Mouse (Mus musculus) lung, postnatal 0 days (tissue): Measurements from ENCODE around the gene Adcy2. TPM values are rescaled to one million over a fixed set of nuclear protein-coding genes. Genes with fewer than 3 reads are reported as not detected.

Source experiments
- ATAC-seq: fragments of 200-750 bp; cut with Nextera tagmentation; 2 replicates; pipeline ENCODE4 v1.8.0; 2017; ENCODE audit warnings: moderate library complexity
- DNase-seq: peaks from one replicate; pipeline ENCODE4 v3.0.0-alpha.2; 2016; ENCODE audit warnings: low spot score
- H3K27ac ChIP-seq: fragments of 300-500 bp; sonication (generic); 2 replicates; pipeline ENCODE4 v1.5.1; 2014; ENCODE audit warnings: antibody characterized with exemption, mild to moderate bottlenecking, low read length, mixed read lengths
- H3K27me3 ChIP-seq: fragments of 300-500 bp; sonication (generic); replicated peaks from 2 replicates; pipeline ENCODE4 v1.6.1; 2014; ENCODE audit warnings: low read length, mixed read lengths; ENCODE audit not compliant: insufficient read depth
- H3K36me3 ChIP-seq: fragments of 300-500 bp; sonication (generic); 2 replicates; pipeline ENCODE4 v1.6.1; 2014; ENCODE audit warnings: low read length, mixed read lengths; ENCODE audit not compliant: insufficient read depth
- H3K4me1 ChIP-seq: fragments of 300-500 bp; sonication (generic); 2 replicates; pipeline ENCODE4 v1.6.1; 2014; ENCODE audit warnings: antibody characterized with exemption, low read depth, low read length, mixed read lengths; ENCODE audit not compliant: insufficient read depth
- H3K4me2 ChIP-seq: fragments of 300-500 bp; sonication (generic); replicated peaks from 2 replicates; pipeline ENCODE4 v1.6.1; 2014; ENCODE audit warnings: low read depth, mild to moderate bottlenecking, low read length, moderate library complexity, mixed read lengths
- H3K4me3 ChIP-seq: fragments of 300-500 bp; sonication (generic); 2 replicates; pipeline ENCODE4 v1.5.1; 2014; ENCODE audit warnings: low read depth, low read length
- H3K9ac ChIP-seq: fragments of 300-500 bp; sonication (generic); replicated peaks from 2 replicates; pipeline ENCODE4 v1.6.1; 2014; ENCODE audit warnings: low read depth, mild to moderate bottlenecking
- H3K9me3 ChIP-seq: fragments of 300-500 bp; sonication (generic); 2 replicates; pipeline ENCODE4 v1.6.1; 2016; ENCODE audit warnings: low read length, mixed read lengths
- CTCF ChIP-seq: IDR thresholded peaks from 2 replicates; pipeline ENCODE4 v1.5.1; 2016; ENCODE audit warnings: antibody characterized with exemption, mild to moderate bottlenecking
- EP300 ChIP-seq: IDR thresholded peaks from 2 replicates; pipeline ENCODE4 v1.6.1; 2016; ENCODE audit warnings: antibody characterized with exemption, mild to moderate bottlenecking, control low read depth
- WGBS: fragments of 180-500 bp; shearing (Covaris S2); extraction: QIAGEN DNeasy Blood & Tissue Kit; methylation state at CpG from one replicate; pipeline ENCODE4 v1.1.7; 2014; 5-methylcytosine and 5-hydroxymethylcytosine counted together
- polyA plus RNA-seq: library from polyadenylated mRNA; unstranded; fragments of >200 nt; fragmentation: Nextera tagmentation; extraction: Ambion mirVana; gene quantifications from 2 replicates; pipeline ENCODE4 v1.2.1, GENCODE M21; 2015

Gene Adcy2
- polyA plus RNA-seq, 1 experiment from 2014 or later = 12.5 TPM

- no peaks in the 10 kb centered on the region; the same call in 1 of the 2 replicates for H3K36me3 ChIP-seq
These were observed 424.9 kb downstream of the Adcy2 start for GRCm38 (mm10) chr13:68574398-68574797.

GRCm38 (mm10) chr13:68572966-68573913, 426.1 kb downstream of the Adcy2 start:
- 58% methylated on average over 10 of the region's 10 CpGs for WGBS
- ATAC-seq (peak; percentile 85), DNase-seq (peak; percentile 90)
- Histone ChIP-seq H3K9ac (0 out of 2 replicates have a peak overlapping the region, but pooled peaks have one; percentile 5), H3K4me3 (no peak overlapping the region), H3K4me1 (peaks cover 4% of the 10 kb centered on the region; the same call in 1 of the 2 replicates), H3K4me2 (no peak overlapping the region), H3K36me3 (no peaks in the 10 kb centered on the region; the same call in 1 of the 2 replicates), H3K9me3 (no peaks in the 10 kb centered on the region), H3K27ac (peak overlapping the region; percentile 79), H3K27me3 (no peaks in the 10 kb centered on the region)
- TF ChIP-seq CTCF = no peak
- no peak; the same call in 1 of the 2 replicates for TF ChIP-seq EP300

More at GRCm38 (mm10) chr13:68574398-68574797, 424.9 kb downstream of the Adcy2 start:
- 70% methylated on average over 4 of the region's 4 CpGs for WGBS
- H3K9ac ChIP-seq = no peak overlapping the region
- no peak for ATAC-seq
- TF ChIP-seq EP300 (no peak), CTCF (no peak)
- no peaks in the 10 kb centered on the region for H3K27me3 ChIP-seq
- H3K27ac ChIP-seq = no peak overlapping the region
- no peaks in the 10 kb centered on the region for H3K9me3 ChIP-seq
- no peak overlapping the region for H3K4me2 ChIP-seq
- DNase-seq = no peak
- no peak overlapping the region for H3K4me3 ChIP-seq
- H3K4me1 ChIP-seq = peaks cover 4% of the 10 kb centered on the region; the same call in 1 of the 2 replicates

- no peak for TF ChIP-seq CTCF
- no peak for TF ChIP-seq EP300
- H3K4me2 ChIP-seq = no peak overlapping the region
- H3K9ac ChIP-seq = no peak overlapping the region
- no peaks in the 10 kb centered on the region; the same call in 1 of the 2 replicates for H3K36me3 ChIP-seq
- DNase-seq (peak; percentile 51), ATAC-seq (peak; percentile 25)
- 58% methylated on average over 19 of the region's 19 CpGs for WGBS
- no peak overlapping the region for H3K4me3 ChIP-seq
- H3K9me3 ChIP-seq = no peaks in the 10 kb centered on the region
- peak overlapping the region; percentile 79 for H3K27ac ChIP-seq
- H3K27me3 ChIP-seq = no peaks in the 10 kb centered on the region
- peaks cover 4% of the 10 kb centered on the region; the same call in 1 of the 2 replicates for H3K4me1 ChIP-seq
These were observed 427.1 kb downstream of the Adcy2 start for GRCm38 (mm10) chr13:68572247-68572646.
